Mouse (Mus musculus) urinary bladder, adult 2 months (tissue): ENCODE results near the gene Olfr869. TPM values are rescaled to one million over a fixed set of nuclear protein-coding genes. Genes with fewer than 3 reads are reported as not detected.

Experiments used
- DNase-seq: peaks from one replicate; pipeline ENCODE4 v3.0.0; 2022; ENCODE audit warnings: low spot score
- polyA plus RNA-seq: library from polyadenylated mRNA; depleted of rRNA; stranded (reverse); fragments of >200 nt; gene quantifications from 2 replicates; pipeline ENCODE4 v1.2.3, GENCODE M21; 2012; rRNA removed

Gene Olfr869
- not detected in 2 replicates for polyA plus RNA-seq

DNA sequence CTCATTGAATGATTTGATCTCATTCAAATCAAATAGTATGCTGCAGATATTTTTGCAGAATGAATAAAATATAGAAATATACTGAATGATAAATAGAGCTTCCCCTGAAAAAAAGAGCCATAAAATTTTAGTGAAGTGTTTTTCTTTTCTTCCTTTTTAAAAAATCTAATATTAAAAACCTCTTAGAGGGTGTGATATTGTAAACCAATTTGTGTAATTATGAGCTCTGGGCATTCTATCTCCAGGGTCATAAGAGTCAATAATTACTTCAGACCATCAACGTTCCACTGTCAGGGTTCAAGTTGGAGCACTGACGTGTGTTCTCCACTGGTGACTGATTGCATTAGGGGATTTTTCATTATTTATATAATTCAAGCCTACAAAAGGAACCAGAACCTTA lies at the start of gene Olfr869:
TSS of gene Olfr869 (plus strand) at position 301 of the 400 bp plus-strand sequence.
- no peak for DNase-seq

GRCm38 (mm10) chr9:20098326-20098725 lies 30.5 kb upstream of the Olfr869 start, which contains the start of gene Olfr868:
Gene Olfr868 (plus strand): TSS chr9:20098626.
- no peak for DNase-seq

- DNase-seq: no peak
Observed at GRCm38 (mm10) chr9:20149706-20150105, 20.9 kb downstream of the Olfr869 start.

DNA sequence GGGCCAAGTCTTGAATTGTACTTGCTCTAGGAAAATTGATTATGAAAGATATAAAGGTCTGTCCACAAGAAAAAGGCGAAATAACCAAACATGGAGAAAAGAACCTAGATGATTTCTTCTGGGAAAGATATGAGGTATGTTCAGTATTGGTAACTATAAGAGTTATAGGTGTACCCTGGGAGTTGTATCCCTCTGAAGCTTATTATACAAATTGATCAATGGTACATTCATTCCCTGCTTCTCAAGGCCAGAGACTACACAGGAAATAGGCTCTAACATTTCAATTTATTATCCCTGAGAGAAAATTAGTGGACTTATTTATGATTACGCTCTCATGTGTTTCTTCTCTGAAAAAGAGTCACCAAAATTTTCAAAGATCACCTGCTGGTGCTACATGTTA lies 45.1 kb downstream of the Olfr869 start, which contains the start of gene Olfr870:
TSS of gene Olfr870 (minus strand) at position 101 of the 400 bp plus-strand sequence.
- DNase-seq: no peak

- DNase-seq: no peak
Observed at GRCm38 (mm10) chr9:20179463-20179862, 50.7 kb downstream of the Olfr869 start.

Other genes with a start within 250 kb of the Olfr869 start
- gene Olfr862, start 241.0 kb upstream of the Olfr869 start, polyA plus RNA-seq: not detected in 2 replicates
- not detected in 2 replicates for gene Olfr77, start 212.1 kb upstream of the Olfr869 start, polyA plus RNA-seq
- not detected in 2 replicates for gene Olfr866, start 101.0 kb upstream of the Olfr869 start, polyA plus RNA-seq
- not detected in 2 replicates for gene Olfr867, start 71.4 kb upstream of the Olfr869 start, polyA plus RNA-seq
- not detected in 2 replicates for gene Olfr868, start 30.4 kb upstream of the Olfr869 start, polyA plus RNA-seq
- gene Olfr870, start 45.0 kb downstream of the Olfr869 start, polyA plus RNA-seq: not detected in 2 replicates
- not detected in 2 replicates for gene Olfr871, start 83.2 kb downstream of the Olfr869 start, polyA plus RNA-seq
- gene Olfr872, start 108.1 kb downstream of the Olfr869 start, polyA plus RNA-seq: not detected in 2 replicates
- gene Olfr39, start 153.3 kb downstream of the Olfr869 start, polyA plus RNA-seq: not detected in 2 replicates
- not detected in 2 replicates for gene Olfr873, start 169.5 kb downstream of the Olfr869 start, polyA plus RNA-seq
- gene Olfr18, start 207.1 kb downstream of the Olfr869 start, polyA plus RNA-seq: not detected in 2 replicates